Mouse (Mus musculus): ENCODE measurements around the gene Tmem59l. TPM values are rescaled to one million over a fixed set of nuclear protein-coding genes. Genes with fewer than 3 reads are reported as not detected.

The Tmem59l gene
- total RNA-seq, 2 experiments from 2014 or later = not detected

DNA sequence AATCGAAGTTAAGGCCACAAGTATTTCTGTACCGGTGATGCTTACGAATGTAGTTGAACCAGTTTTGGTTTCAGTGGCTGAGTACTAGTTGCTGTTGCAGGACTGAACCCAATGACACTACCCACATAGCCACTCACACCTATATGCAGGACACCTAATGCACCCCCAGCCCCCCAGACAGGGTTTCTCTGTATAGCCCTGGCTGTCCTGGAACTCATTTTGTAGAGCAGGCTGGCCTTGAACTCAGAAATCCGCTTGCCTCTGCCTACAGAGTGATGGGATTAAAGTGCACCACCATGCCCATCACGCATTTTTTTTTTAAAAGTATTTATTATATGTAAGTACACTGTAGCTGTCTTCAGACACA, 19.9 kb upstream of the Tmem59l start:
- DNase-seq = no peak

GRCm38 (mm10) chr8:70506328-70507026, 19.3 kb upstream of the Tmem59l start, which contains the start of gene Rex1bd:
TSS of gene Rex1bd (minus strand) at chr8:70506752.
- DNase-seq = peak; percentile 94

DNA sequence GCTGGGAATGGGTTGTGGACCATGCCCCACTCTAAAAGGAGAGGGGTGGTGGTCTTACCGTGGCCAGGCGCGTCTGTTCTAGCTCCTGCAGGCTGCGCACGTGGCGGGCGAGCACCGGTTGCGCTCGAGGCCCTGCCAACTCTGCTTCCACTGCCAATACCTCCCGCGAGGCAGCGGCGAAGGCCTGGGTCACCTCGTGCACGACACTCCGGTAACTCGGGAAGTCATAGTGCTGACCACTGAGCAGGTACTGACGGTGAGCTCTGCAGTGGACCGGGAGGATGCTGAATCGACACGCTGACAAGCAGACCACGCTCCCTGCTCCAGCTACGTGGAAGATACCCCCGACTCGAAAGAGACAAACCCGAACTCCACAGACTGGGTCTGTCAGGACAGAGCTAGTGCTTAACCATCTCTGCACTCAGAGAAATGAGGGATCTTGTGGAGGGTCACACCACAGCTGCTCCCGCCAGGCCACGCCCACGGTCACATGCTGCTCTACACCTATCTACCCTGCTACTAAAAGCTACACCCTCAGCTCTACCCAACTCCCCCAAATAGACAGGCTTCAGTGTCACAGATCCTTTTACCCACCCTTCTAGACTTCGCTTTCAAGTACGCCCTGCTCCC, 18.7 kb upstream of the Tmem59l start:
- no peak for DNase-seq

GRCm38 (mm10) chr8:70504851-70505250, 17.7 kb upstream of the Tmem59l start:
- peak; percentile 57 for DNase-seq

GRCm38 (mm10) chr8:70504291-70504716, 17.1 kb upstream of the Tmem59l start:
- DNase-seq = peak; percentile 73

DNA sequence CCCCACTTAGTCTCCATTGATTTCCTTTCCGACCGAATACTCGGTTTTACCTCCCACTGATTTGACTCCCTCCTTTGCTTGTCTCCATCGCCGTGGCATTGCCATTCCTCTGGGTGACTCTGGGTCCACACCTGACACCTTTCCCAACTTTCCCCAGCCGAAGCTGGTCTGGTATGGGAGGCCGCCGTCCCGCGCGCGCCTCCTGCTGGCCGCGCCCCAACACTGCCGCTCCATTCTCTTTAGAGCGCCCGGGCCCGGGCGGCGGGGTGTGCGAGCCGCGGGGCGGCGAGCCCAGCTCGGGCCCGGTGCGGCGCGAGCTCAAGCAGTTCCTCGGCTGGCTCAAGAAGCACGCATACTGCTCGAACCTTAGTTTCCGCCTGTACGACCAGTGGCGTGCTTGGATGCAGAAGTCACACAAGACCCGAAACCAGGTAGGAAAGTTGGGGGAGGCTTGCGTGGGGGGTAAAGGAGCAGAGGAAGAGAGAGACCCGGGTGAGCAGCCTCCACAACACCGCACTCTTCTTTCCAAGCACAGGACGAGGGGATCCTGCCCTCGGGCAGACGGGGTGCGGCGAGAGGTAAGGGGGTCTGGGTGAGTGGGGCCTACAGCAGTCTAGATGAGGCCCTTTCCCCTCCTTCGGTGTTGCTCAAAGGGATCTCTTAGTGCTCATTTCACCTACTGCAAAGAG, 16.0 kb upstream of the Tmem59l start:
- peak; percentile 62 for DNase-seq

- DNase-seq = no peak
Measured at GRCm38 (mm10) chr8:70502540-70502939, 15.4 kb upstream of the Tmem59l start.

GRCm38 (mm10) chr8:70501820-70502529, 14.8 kb upstream of the Tmem59l start:
- DNase-seq = peak; percentile 75

- DNase-seq = no peak
Measured at GRCm38 (mm10) chr8:70500386-70501301, 13.5 kb upstream of the Tmem59l start.

DNA sequence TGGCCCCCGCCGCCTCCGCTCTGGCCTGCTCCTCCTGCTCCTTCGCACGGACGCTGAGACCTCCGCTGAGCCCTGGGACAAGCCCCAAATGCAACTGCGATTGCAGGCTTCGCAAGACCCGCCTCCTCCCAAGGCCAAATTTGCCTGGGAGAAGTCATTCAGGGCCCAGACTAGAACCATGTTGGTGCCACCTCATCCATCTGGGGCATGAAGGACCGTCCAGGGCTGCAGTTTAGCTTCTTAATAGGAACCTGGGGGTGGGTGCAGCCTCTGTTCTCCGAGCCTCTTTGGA, 8.6 kb upstream of the Tmem59l start:
- DNase-seq = no peak

DNA sequence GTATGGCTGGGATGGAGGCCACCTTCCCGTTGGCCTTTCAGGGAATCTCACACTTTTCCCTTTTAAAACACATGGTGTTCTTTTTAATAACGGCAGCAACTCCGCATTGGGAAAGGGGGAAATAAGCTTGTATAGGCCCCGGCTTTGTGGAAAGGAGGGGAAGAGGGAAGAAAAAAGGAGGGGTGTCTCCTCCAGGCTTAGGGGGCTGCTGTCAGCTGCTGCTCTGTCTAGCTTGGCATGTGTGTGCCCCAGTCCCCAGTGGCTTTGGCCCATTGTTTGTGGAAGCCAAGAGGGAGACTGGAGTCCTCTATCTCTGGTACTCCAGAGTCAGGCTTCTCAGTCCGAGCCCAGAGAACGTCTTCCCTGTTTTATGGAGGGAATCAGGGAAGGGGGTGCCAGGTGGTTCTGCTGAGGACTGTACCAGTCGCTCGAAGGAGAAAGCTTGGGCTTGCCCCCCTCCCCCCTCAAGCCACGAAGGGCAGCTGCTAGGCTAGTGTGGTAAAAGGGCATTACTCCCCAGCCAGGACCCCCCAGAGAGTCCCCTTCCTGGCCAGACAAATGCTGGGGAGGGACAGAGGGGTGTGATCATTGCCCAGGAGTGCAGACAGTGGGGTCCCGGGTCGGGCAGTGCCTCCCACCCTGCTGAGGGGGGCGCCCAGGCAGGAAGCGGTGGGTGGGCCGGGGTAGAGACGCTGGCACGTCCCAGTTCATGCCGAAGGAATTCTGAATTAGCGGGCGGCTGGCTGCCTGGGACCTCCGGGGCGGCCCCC, 8.0 kb upstream of the Tmem59l start:
- DNase-seq = no peak

DNA sequence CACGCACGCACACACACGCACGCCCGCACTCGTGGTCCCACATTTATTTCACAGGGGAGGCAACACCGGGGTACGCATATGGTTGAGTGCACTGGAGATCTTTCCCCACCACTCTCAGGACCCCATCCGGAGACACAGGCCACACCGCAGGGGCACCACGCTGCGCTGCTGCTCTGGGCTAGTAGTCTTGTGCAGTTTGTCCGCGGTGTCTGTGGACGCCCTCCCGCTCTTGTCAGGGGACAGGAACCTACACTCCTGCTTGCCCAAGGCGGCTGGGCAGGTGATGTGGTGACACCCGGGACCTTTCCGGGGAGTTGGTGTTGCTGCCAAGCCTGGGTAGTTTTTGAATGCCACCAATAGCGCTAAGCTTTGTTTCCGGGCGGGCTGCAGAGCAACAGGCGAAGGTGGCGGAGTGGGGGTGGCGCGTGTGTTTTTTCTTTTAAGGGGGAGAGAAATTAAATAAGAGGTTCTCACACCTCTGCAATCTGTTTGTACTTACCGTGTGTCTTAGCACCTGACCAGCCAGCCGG, 7.3 kb upstream of the Tmem59l start:
- DNase-seq = no peak

- no peak for DNase-seq
Measured at GRCm38 (mm10) chr8:70493692-70494415, 6.7 kb upstream of the Tmem59l start.

DNA sequence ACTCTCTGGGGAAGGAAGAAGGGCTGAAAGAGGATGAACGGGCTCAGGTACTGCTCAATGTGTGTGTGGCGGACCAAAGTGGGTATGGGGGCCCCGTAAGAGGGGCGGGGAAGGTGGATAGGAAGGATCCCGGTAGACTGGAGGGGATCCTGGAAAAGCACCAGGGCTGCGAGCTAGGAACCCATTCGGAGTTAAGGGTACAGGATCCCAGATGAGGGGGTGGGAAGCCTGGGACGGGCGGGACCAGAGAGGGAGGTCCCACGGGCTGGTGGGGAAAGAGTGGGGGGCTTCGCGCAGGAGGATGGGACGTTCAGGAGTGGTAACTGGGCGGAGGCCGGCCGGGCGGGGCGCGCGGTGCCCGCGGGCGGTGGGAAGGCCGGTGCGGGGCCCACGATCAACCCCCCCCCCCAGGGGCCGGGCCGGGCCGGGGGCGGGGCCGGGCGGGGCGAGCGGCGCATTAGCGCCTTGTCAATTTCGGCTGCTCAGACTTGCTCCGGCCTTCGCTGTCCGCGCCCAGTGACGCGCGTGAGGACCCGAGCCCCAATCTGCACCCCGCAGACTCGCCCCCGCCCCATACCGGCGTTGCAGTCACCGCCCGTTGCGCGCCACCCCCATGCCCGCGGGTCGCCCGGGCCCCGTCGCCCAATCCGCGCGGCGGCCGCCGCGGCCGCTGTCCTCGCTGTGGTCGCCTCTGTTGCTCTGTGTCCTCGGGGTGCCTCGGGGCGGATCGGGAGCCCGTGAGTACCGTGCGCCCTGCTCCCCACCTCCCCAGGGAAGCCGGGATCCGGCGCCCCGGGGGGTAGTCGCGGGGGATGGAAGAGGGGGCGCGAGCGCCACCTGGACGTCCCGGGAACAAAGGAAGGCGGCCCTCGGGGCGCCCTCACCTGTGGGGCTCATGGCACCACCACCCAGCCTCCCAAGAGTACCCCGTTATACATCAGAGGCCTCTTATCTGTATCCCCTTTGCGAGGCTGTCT, 5.8 kb upstream of the Tmem59l start, which contains the start of gene Crlf1:
Gene Crlf1 (plus strand): TSS at position 495 of the 977 bp plus-strand sequence.
- DNase-seq = no peak

DNA sequence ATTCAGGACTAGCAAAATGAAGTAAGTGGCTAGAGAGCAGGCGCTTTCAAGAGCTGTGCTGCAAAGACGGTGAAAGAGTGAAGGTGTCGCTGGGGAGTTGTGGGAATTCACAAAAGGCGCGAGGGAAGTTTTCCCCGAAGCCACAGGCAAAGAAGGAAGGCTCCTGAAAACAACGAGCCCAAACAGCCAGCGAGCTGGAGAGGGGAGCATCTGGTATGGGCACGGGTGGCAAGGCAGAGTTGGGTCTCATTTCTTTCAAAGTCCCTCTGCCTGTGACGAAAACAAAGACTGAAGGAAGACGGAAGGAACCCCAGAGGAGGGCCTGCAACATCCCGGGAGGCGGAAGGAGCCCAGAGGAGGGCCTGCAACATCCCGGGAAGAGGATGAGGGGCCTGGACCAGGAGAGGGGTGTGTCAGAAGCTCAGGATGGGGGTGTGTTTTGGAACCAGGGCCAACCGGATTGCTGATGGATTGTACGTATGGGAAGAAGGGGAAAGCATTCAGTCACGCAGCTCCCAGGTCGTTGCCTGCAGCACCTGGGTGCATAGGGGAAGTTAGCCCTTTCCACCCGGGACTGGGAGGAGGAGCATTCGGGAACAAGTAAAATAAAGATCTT, 3.8 kb upstream of the Tmem59l start:
- no peak for DNase-seq

DNA sequence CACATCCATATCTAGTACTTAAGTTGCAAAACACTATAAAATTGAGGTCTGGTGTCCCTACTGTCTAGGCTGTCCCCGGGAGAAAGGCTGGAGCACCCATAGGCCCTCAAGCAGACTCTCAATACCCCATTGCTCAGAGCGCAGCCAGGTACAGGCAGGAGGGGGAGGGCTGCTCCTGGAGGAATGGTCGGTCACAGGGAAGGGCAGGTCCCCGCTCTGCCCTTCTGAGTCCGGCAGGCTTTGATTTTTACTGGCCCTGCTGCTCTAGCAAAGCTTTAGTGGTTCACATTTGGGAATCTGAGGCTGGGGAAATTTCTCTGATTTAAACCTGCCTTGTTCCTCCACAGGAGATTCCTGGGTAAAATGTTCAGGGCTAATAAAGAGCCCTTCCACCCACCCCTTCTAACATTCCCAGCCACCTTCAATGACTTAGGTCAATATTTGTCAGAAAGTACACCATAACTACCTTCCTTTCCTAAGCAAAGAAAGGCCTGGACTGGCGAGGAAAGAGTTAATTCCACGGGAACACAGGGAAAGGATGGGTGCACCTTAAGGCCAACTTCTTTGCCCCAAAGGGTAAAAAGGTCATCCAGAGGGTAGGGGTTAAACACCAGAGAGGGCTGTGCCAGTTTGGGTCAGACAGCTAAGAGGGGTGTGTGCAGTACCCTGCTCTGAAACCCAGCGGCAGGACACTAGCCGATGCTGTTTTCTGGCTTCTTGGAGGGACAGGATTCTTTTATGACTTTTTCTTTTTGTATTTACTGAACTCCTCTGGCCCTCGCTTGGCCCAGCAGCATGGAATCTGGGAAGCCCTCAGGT, 3.1 kb upstream of the Tmem59l start:
- DNase-seq = no peak

DNA sequence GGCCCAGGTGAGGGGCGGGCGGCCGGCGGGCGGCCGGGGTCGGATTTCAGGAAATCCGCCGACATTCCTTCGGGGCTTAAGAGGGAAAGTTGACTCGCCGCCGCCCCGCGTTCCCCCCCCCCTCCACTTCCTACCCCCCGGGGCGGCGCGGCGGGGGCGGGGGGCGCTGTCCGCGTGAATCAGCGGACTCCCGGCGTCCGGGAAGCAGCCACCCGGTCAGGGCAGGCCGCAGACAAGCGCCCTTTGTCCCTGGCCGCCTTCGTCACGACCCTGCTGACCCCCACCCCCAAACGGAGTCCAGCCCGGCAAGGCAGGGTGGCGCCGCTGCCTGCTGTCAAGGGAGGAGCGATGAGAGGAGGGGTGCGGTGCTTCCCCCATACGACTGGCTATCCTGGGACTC, 2.4 kb upstream of the Tmem59l start:
- no peak for DNase-seq

All from gastrocnemius, postnatal 25 days (tissue).